Mouse (Mus musculus): ENCODE results near the gene Bcl7a.

Bcl7a gene

GRCm38 (mm10) chr5:123416566-123417518 lies 73.2 kb downstream of the Bcl7a start:
- no peak for DNase-seq (ENCODE audit: low spot score)

GRCm38 (mm10) chr5:123423885-123424284 lies 80.3 kb downstream of the Bcl7a start:
- no peak for DNase-seq (ENCODE audit: low spot score)
